10 mouse cellular contexts compared by ENCODE assay signal in genomic region chr13:56634139-56634615, GRCm38 (mm10). TPM values are rescaled to one million over a fixed set of nuclear protein-coding genes. Genes with fewer than 3 reads are reported as not detected.
DNase-seq lines count a peak whose midpoint lies in the region; ATAC-seq and TF ChIP-seq lines count a peak whose summit lies in the region.
"Had no signal": no experiment of that assay in that cellular context is flagged by ENCODE, and none has a peak within 500 bp of the region (broad histone marks: within the 10 kb centered on the region; RNA-seq: fewer than 3 reads in every experiment).

No protein-coding gene starts in this region.

- H3K27ac ChIP-seq in heart, embryonic 12.5 days (ENCODE audit: poor library complexity, severe bottlenecking), result peak overlapping the region; percentile 83
- H3K27ac ChIP-seq in embryonic facial prominence, embryonic 14.5 days (replicated peaks; ENCODE audit: low read depth, low read length), result peak overlapping the region; percentile 84
- peak overlapping the region; percentile 67 for H3K27ac ChIP-seq in limb, embryonic 14.5 days (replicated peaks; ENCODE audit: low read depth, low read length)

- intact Hi-C loops in heart, postnatal 25 days (cut with DNase I), result no loop called here

- TF ChIP-seq POLR2A in limb, embryonic 14.5 days (IDR thresholded peaks at IDR 0.05; ENCODE audit: borderline replicate concordance, extremely low read depth, insufficient read depth, insufficient read length), result no peak

- H3K4me1 ChIP-seq in heart, embryonic 12.5 days (replicated peaks), result peaks cover 31% of the 10 kb centered on the region
- peaks cover 19% of the 10 kb centered on the region for H3K4me1 ChIP-seq in embryonic facial prominence, embryonic 14.5 days (ENCODE audit: control insufficient read depth, insufficient read depth, low read length)
- H3K4me1 ChIP-seq in limb, embryonic 14.5 days (ENCODE audit: control insufficient read depth, insufficient read depth, low read length), result peaks cover 24% of the 10 kb centered on the region

- no peak for DNase-seq in heart, postnatal 25 days (ENCODE audit: low spot score)
- peak; percentile 57 for DNase-seq in NIH3T3 (ENCODE audit: low read depth)
- peak; percentile 90 for DNase-seq in embryonic facial prominence, embryonic 14.5 days (ENCODE audit: low spot score)
- peak; percentile 66 for DNase-seq in limb, embryonic 14.5 days (ENCODE audit: low spot score)
- DNase-seq in adrenal gland, adult 8-10 months, result no peak
- DNase-seq in spleen, postnatal 10 days (ENCODE audit: low spot score in 2 of 2), result no peak
- no peak for DNase-seq in natural killer cell, adult 2 months (ENCODE audit: low spot score in 2 of 2)
- DNase-seq: cerebellum, adult 8-10 months had no signal

- no peak overlapping the region for H3K4me2 ChIP-seq in heart, embryonic 12.5 days
- 0 out of 2 replicates have a peak overlapping the region, but pooled peaks have one; percentile 5 for H3K4me2 ChIP-seq in embryonic facial prominence, embryonic 14.5 days (ENCODE audit: low read depth, low read length)
- no peak overlapping the region for H3K4me2 ChIP-seq in limb, embryonic 14.5 days (replicated peaks; ENCODE audit: low read depth, low read length, severe bottlenecking)

- 21% methylated on average over 7 of the region's 7 CpGs for WGBS in heart, embryonic 12.5 days
- 8% methylated on average over 7 of the region's 7 CpGs for WGBS in embryonic facial prominence, embryonic 14.5 days
- 13% methylated on average over 7 of the region's 7 CpGs for WGBS in limb, embryonic 14.5 days

- peak overlapping the region; percentile 34; the same call in 1 of the 2 replicates for H3K9ac ChIP-seq in heart, embryonic 12.5 days
- no peak overlapping the region; the same call in 1 of the 2 replicates for H3K9ac ChIP-seq in embryonic facial prominence, embryonic 14.5 days (ENCODE audit: low read depth, low read length)
- H3K9ac ChIP-seq in limb, embryonic 14.5 days (ENCODE audit: low read depth, low read length, severe bottlenecking), result no peak overlapping the region

- ATAC-seq in heart, embryonic 12.5 days (ENCODE audit: insufficient number of reproducible peaks, low FRiP score), result peak; percentile 15
- ATAC-seq in embryonic facial prominence, embryonic 14.5 days (ENCODE audit: low read depth), result peak; percentile 73
- peak; percentile 81 for ATAC-seq in limb, embryonic 14.5 days (ENCODE audit: low FRiP score, low read depth)
- ATAC-seq: CD4-positive, CD25-positive, alpha-beta regulatory T cell, adult 4 months had no signal

- peaks cover 32% of the 10 kb centered on the region for H3K36me3 ChIP-seq in heart, embryonic 12.5 days
- H3K36me3 ChIP-seq in embryonic facial prominence, embryonic 14.5 days (ENCODE audit: control insufficient read depth, insufficient read depth, low read length), result peaks cover 8% of the 10 kb centered on the region; the same call in 1 of the 2 replicates
- peaks cover 73% of the 10 kb centered on the region for H3K36me3 ChIP-seq in limb, embryonic 14.5 days (ENCODE audit: control insufficient read depth, insufficient read depth, low read length)

- H3K9me3 ChIP-seq in heart, embryonic 12.5 days (replicated peaks), result no peaks in the 10 kb centered on the region
- H3K9me3 ChIP-seq in embryonic facial prominence, embryonic 14.5 days (ENCODE audit: control insufficient read depth, low read length), result no peaks in the 10 kb centered on the region
- H3K9me3 ChIP-seq in limb, embryonic 14.5 days (ENCODE audit: control insufficient read depth, low read length), result no peaks in the 10 kb centered on the region

- H3K27me3 ChIP-seq in heart, embryonic 12.5 days (replicated peaks), result no peaks in the 10 kb centered on the region
- H3K27me3 ChIP-seq in embryonic facial prominence, embryonic 14.5 days (replicated peaks; ENCODE audit: control insufficient read depth, insufficient read depth, low read length), result no peaks in the 10 kb centered on the region
- no peaks in the 10 kb centered on the region for H3K27me3 ChIP-seq in limb, embryonic 14.5 days (ENCODE audit: control insufficient read depth, insufficient read depth, low read length)

- H3K4me3 ChIP-seq in heart, embryonic 12.5 days, result no peak overlapping the region
- H3K4me3 ChIP-seq in embryonic facial prominence, embryonic 14.5 days (ENCODE audit: low read depth, low read length), result no peak overlapping the region
- no peak overlapping the region for H3K4me3 ChIP-seq in limb, embryonic 14.5 days (replicated peaks; ENCODE audit: low read length)

RNA-seq across cellular contexts. Expression of gene Tgfbi, which starts 24.9 kb away (rescaled TPM):
- 107 TPM in 2 replicates for polyA plus RNA-seq in heart, embryonic 12.5 days (2016; fragmentation: Nextera tagmentation; extraction: Ambion mirVana)
- total RNA-seq in heart, postnatal 25 days (2021), result 10 to 100 TPM; 19.3 to 23.4 TPM
- 60.1 and 79.9 TPM in 2 replicates for polyA plus RNA-seq in embryonic facial prominence, embryonic 14.5 days (2014; fragmentation: Nextera tagmentation; extraction: Ambion mirVana)
- polyA plus RNA-seq in limb, embryonic 14.5 days (2012; rRNA removed), result 146 and 183 TPM in 2 replicates
- polyA plus RNA-seq in limb, embryonic 14.5 days (2014; fragmentation: Nextera tagmentation; extraction: Ambion mirVana), result 99.3 and 128 TPM in 2 replicates
- total RNA-seq in adrenal gland, adult 8-10 months (2022), result 100 to 1,000 TPM in 2 of 4 experiments, 10 to 100 TPM in 2; 35.2 to 174 (median 104) TPM

Comparison
In these comparisons a context has a peak if more than half of its experiments do, and no peak if none do; other contexts are left out.
1. ATAC-seq: peak in every context shown above with its lines; median percentile 81 in limb, embryonic 14.5 days; 73 in embryonic facial prominence, embryonic 14.5 days; 15 in heart, embryonic 12.5 days.
2. DNase-seq: peak in NIH3T3 (single experiment), embryonic facial prominence, embryonic 14.5 days (single experiment) and limb, embryonic 14.5 days (single experiment); none in heart, postnatal 25 days (single experiment), adrenal gland, adult 8-10 months (single experiment), spleen, postnatal 10 days (0 of 2) and natural killer cell, adult 2 months (0 of 2).
3. Peak in every context shown above with its lines, with median percentiles within 50 percentile points of each other: H3K27ac ChIP-seq.